Mouse (Mus musculus) CD4-positive naive resting alpha-beta T cell, adult 57 days (primary cell): ENCODE data around the gene Inmt. TPM values are rescaled to one million over a fixed set of nuclear protein-coding genes. Genes with fewer than 3 reads are reported as not detected.

Source experiments
- total RNA-seq: library from RNA; stranded (reverse); gene quantifications from one replicate; pipeline ENCODE4 v1.2.4, GENCODE M21; 2023

Inmt gene
- not detected for total RNA-seq

GRCm38 (mm10) chr6:55174741-55175181 is at the start of gene Inmt:
Inmt (minus strand) TSS chr6:55175043.

DNA sequence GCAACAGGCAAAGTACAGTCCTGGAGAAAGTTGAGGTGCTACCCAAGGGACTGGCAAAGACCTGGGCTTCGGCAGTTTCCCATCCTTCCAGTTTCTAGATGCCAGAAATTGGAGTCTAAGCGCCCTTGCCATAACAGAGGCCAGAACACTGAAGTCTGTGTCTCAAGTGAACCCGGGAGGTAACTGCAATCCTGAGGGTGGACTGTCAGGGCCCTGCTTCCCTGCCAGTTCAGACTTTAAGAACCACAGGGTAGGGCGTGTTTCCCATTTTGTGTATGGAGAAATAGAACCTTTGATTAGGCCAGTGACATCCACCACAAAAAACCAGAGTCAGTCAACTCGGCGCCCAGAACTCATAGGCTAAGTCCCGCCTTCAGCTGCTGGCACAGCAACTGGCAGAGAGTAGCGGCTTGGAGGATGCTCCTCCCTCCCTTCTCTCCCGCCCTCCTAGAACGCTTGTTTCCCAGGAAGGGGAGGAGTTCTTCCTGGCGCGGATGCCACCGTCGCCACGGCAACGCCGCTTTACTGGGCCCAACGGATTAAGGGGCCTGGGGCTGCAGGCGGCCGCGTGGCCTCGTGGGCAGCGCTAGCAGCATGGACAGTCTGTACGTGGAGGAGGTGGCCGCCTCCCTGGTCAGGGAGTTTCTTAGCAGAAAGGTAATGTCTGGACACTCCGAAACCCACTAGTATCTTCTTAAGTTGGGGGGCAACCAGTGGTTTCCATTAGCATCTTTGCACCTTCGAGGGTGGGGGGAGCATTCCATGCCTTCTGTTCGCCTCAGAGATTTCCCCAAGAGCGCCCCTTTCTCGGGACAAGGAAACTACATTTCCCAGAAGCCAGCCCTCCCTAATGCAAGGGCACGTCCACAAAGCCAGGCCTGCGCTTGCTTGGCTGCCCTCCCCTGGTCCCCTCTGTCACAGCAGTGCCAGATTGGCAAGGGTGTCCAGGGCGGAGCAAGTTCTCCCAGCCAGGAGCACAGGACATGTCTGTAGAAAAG is 28.4 kb upstream of the Inmt start, which contains the start of gene Mindy4:
Mindy4 (plus strand) TSS at position 471 of the 998 bp plus-strand sequence.

DNA sequence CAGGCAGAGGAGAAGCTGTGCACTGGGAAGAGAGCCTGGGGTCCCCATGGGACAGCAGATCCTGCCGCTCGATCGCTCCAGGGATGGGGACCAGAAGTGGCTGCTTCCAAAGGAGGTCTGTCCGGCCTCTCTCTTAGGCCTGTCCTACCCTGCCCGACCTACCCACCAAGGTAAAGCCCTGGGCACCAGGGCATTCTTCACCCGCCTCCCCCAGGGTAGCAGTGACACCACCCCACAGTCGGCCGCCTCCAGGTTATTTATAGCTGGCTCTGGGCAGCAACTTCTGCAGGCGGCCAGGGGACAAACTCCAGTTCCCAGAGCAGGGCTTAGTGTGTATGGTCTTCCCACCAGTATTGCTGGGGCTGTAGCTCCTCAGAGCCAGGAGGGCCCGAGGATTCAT is 42.0 kb downstream of the Inmt start, which contains the start of gene Crhr2:
Crhr2 (minus strand) TSS at position 223 of the 400 bp plus-strand sequence.

Other genes starting within 250 kb of the Inmt start
- 13.9 TPM for gene Nod1, start 202.4 kb downstream of the Inmt start, total RNA-seq
- gene Ggct, start 182.1 kb downstream of the Inmt start, total RNA-seq, result 19.3 TPM
- gene Gars, start 137.0 kb downstream of the Inmt start, total RNA-seq, result 77.4 TPM
- gene Crhr2, start 42.0 kb downstream of the Inmt start, total RNA-seq, result not detected
- 1.3 TPM for gene Mindy4, start 28.3 kb upstream of the Inmt start, total RNA-seq
- 1.2 TPM for gene Aqp1, start 161.4 kb upstream of the Inmt start, total RNA-seq
- not detected for gene Ghrhr, start 201.3 kb upstream of the Inmt start, total RNA-seq